Mouse (Mus musculus) liver, embryonic 11.5 days (tissue): ENCODE results near the gene Ppm1e. TPM values are rescaled to one million over a fixed set of nuclear protein-coding genes. Genes with fewer than 3 reads are reported as not detected.

ENCODE experiments used
- ATAC-seq: fragments of 200-750 bp; cut with Nextera tagmentation; replicated peaks from 2 replicates; pipeline ENCODE4 v1.8.0; 2017; ENCODE audit warnings: moderate number of reproducible peaks, mild to moderate bottlenecking, moderate TSS enrichment, moderate library complexity; ENCODE audit not compliant: low FRiP score
- DNase-seq: peaks from one replicate; pipeline ENCODE4 v3.0.0-alpha.2; 2017; ENCODE audit warnings: low spot score
- H3K27ac ChIP-seq: fragments of 300-500 bp; sonication (generic); 2 replicates; pipeline ENCODE4 v1.5.1; 2014; ENCODE audit warnings: mild to moderate bottlenecking, low read depth, low read length, control low read depth
- H3K27me3 ChIP-seq: fragments of 300-500 bp; sonication (generic); replicated peaks from 2 replicates; pipeline ENCODE4 v1.6.1; 2014; ENCODE audit warnings: low read length, mixed read lengths; ENCODE audit not compliant: control insufficient read depth, insufficient read depth
- H3K36me3 ChIP-seq: fragments of 300-500 bp; sonication (generic); 2 replicates; pipeline ENCODE4 v1.6.1; 2014; ENCODE audit warnings: mild to moderate bottlenecking, low read length, moderate library complexity, mixed read lengths; ENCODE audit not compliant: control insufficient read depth, insufficient read depth
- H3K4me1 ChIP-seq: fragments of 300-500 bp; sonication (generic); replicated peaks from 2 replicates; pipeline ENCODE4 v1.6.1; 2014; ENCODE audit warnings: low read length, mixed read lengths; ENCODE audit not compliant: control insufficient read depth, insufficient read depth
- H3K4me2 ChIP-seq: fragments of 300-500 bp; sonication (generic); 2 replicates; pipeline ENCODE4 v1.6.1; 2014; ENCODE audit warnings: mild to moderate bottlenecking, control low read depth, moderate library complexity
- H3K4me3 ChIP-seq: fragments of 300-500 bp; sonication (generic); 2 replicates; pipeline ENCODE4 v1.5.1; 2014; ENCODE audit warnings: low read depth, low read length, control low read depth
- H3K9ac ChIP-seq: fragments of 300-500 bp; sonication (generic); 2 replicates; pipeline ENCODE4 v1.6.1; 2014; ENCODE audit warnings: low read depth, low read length, control low read depth
- H3K9me3 ChIP-seq: fragments of 300-500 bp; sonication (generic); 2 replicates; pipeline ENCODE4 v1.6.1; 2016; ENCODE audit warnings: low read length, inconsistent platforms, mixed read lengths; ENCODE audit not compliant: control insufficient read depth
- WGBS: fragments of 180-500 bp; shearing (Covaris S2); extraction: QIAGEN DNeasy Blood & Tissue Kit; methylation state at CpG from one replicate; pipeline ENCODE4 v1.1.7; 2014; 5-methylcytosine and 5-hydroxymethylcytosine counted together
- polyA plus RNA-seq: library from polyadenylated mRNA; unstranded; fragments of >200 nt; fragmentation: Nextera tagmentation; extraction: Ambion mirVana; gene quantifications from 2 replicates; pipeline ENCODE4 v1.2.1, GENCODE M21; 2014

The Ppm1e gene
- polyA plus RNA-seq, 1 experiment from 2014 or later = 2.6 TPM

GRCm38 (mm10) chr11:87253294-87253693 is 105.5 kb downstream of the Ppm1e start:
- Histone ChIP-seq H3K4me2 (no peak overlapping the region), H3K4me3 (no peak overlapping the region), H3K36me3 (no peaks in the 10 kb centered on the region), H3K9ac (no peak overlapping the region), H3K27ac (no peak overlapping the region), H3K4me1 (no peaks in the 10 kb centered on the region), H3K27me3 (no peaks in the 10 kb centered on the region), H3K9me3 (no peaks in the 10 kb centered on the region)
- ATAC-seq (no peak), DNase-seq (no peak)
- WGBS = 76% methylated on average over 6 of the region's 6 CpGs

- WGBS = 85% methylated on average over 6 of the region's 6 CpGs
- Histone ChIP-seq H3K36me3 (no peaks in the 10 kb centered on the region), H3K27ac (no peak overlapping the region), H3K9me3 (no peaks in the 10 kb centered on the region), H3K4me1 (no peaks in the 10 kb centered on the region), H3K4me2 (no peak overlapping the region), H3K27me3 (no peaks in the 10 kb centered on the region), H3K9ac (no peak overlapping the region), H3K4me3 (no peak overlapping the region)
- DNase-seq (no peak), ATAC-seq (no peak)
Measured at GRCm38 (mm10) chr11:87250132-87250531, 108.7 kb downstream of the Ppm1e start.

GRCm38 (mm10) chr11:87247494-87247866 is 111.3 kb downstream of the Ppm1e start:
- Histone ChIP-seq H3K9me3 (no peaks in the 10 kb centered on the region), H3K27ac (no peak overlapping the region), H3K27me3 (no peaks in the 10 kb centered on the region), H3K4me2 (no peak overlapping the region), H3K4me1 (no peaks in the 10 kb centered on the region), H3K9ac (no peak overlapping the region), H3K36me3 (no peaks in the 10 kb centered on the region), H3K4me3 (no peak overlapping the region)
- 84% methylated on average over 5 of the region's 5 CpGs for WGBS
- DNase-seq = no peak
- no peak for ATAC-seq

GRCm38 (mm10) chr11:87246724-87247493 is 111.9 kb downstream of the Ppm1e start:
- no peak for ATAC-seq
- no peak overlapping the region for H3K4me3 ChIP-seq
- no peak overlapping the region for H3K4me2 ChIP-seq
- DNase-seq = no peak
- no peaks in the 10 kb centered on the region for H3K36me3 ChIP-seq
- no peak overlapping the region for H3K9ac ChIP-seq
- no peaks in the 10 kb centered on the region for H3K27me3 ChIP-seq
- no peaks in the 10 kb centered on the region for H3K9me3 ChIP-seq
- H3K27ac ChIP-seq = no peak overlapping the region
- no peaks in the 10 kb centered on the region for H3K4me1 ChIP-seq
- 81% methylated on average over 9 of the region's 9 CpGs for WGBS

- 75% methylated on average over 4 of the region's 4 CpGs for WGBS
- ATAC-seq = no peak
- Histone ChIP-seq H3K36me3 (no peaks in the 10 kb centered on the region), H3K4me1 (no peaks in the 10 kb centered on the region), H3K4me2 (no peak overlapping the region), H3K4me3 (no peak overlapping the region), H3K27me3 (no peaks in the 10 kb centered on the region), H3K9ac (no peak overlapping the region), H3K27ac (no peak overlapping the region), H3K9me3 (no peaks in the 10 kb centered on the region)
- DNase-seq = no peak
Measured at GRCm38 (mm10) chr11:87246107-87246651, 112.6 kb downstream of the Ppm1e start.

GRCm38 (mm10) chr11:87245171-87245840 is 113.5 kb downstream of the Ppm1e start:
- DNase-seq = no peak
- Histone ChIP-seq H3K4me3 (no peak overlapping the region), H3K36me3 (no peaks in the 10 kb centered on the region), H3K9ac (no peak overlapping the region), H3K9me3 (no peaks in the 10 kb centered on the region), H3K27ac (no peak overlapping the region), H3K4me2 (no peak overlapping the region), H3K27me3 (no peaks in the 10 kb centered on the region), H3K4me1 (no peaks in the 10 kb centered on the region)
- ATAC-seq = no peak
- 70% methylated on average over 9 of the region's 9 CpGs for WGBS

GRCm38 (mm10) chr11:87241256-87241655 is 117.6 kb downstream of the Ppm1e start:
- Histone ChIP-seq H3K4me1 (no peaks in the 10 kb centered on the region), H3K27ac (no peak overlapping the region), H3K4me3 (no peak overlapping the region), H3K36me3 (no peaks in the 10 kb centered on the region), H3K4me2 (no peak overlapping the region), H3K9me3 (no peaks in the 10 kb centered on the region), H3K9ac (no peak overlapping the region), H3K27me3 (no peaks in the 10 kb centered on the region)
- 79% methylated on average over 7 of the region's 7 CpGs for WGBS
- DNase-seq = no peak
- no peak for ATAC-seq

- 86% methylated on average over 4 of the region's 4 CpGs for WGBS
- no peak overlapping the region for H3K27ac ChIP-seq
- H3K9me3 ChIP-seq = no peaks in the 10 kb centered on the region
- DNase-seq (no peak), ATAC-seq (no peak)
- no peaks in the 10 kb centered on the region for H3K36me3 ChIP-seq
- no peak overlapping the region for H3K9ac ChIP-seq
- no peak overlapping the region for H3K4me2 ChIP-seq
- no peaks in the 10 kb centered on the region for H3K27me3 ChIP-seq
- no peaks in the 10 kb centered on the region for H3K4me1 ChIP-seq
- no peak overlapping the region for H3K4me3 ChIP-seq
Measured at GRCm38 (mm10) chr11:87240833-87241215, 118.0 kb downstream of the Ppm1e start.
